Mouse (Mus musculus) cerebellum, adult 2 months (tissue): Measurements from ENCODE around the gene Slc38a2.

Experiments
- CTCF ChIP-seq: fragments of 200-500 bp; IDR thresholded peaks from 2 replicates; pipeline ENCODE4 v1.5.1; 2011; ENCODE audit warnings: low read depth, mild to moderate bottlenecking, control low read depth, low read length, moderate library complexity, borderline replicate concordance; ENCODE audit not compliant: insufficient read depth
- POLR2A ChIP-seq: fragments of 200-500 bp; IDR thresholded peaks from 2 replicates; pipeline ENCODE4 v1.6.1; 2011; ENCODE audit warnings: low read length, control low read depth, borderline replicate concordance; ENCODE audit not compliant: insufficient read depth

DNA sequence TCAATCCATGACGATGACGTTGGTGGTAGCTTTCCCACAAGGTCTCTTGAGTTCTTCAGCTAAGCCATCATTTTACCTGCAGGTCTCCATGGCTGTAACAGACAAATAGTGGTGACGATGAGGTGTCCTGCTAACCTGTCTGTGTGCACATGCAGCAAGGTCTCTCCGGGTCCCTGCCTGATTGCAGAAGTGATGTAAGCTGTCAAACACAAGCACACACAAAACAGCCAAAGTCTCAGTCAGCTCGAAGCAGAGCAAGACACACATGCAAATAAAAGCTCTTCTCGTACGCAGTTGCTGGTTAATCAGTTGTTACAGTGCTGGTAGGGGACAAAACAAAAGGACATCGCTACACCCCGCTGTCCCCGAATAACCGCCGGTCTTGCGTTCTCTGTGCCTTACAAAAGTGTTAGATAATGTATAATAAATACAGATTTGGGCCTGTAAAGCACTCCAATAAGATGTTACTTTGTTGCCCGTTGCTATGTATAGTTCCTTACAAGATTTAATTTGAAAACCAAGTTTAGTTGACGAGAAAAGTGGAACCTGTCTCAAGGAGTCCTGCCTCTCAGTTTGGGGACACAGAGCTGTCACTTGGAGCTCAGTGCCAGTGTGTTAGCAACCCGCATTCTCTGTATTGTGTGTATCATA, 43.2 kb upstream of the Slc38a2 start:
- no peak for TF ChIP-seq POLR2A
- no peak for TF ChIP-seq CTCF
